Mouse (Mus musculus) liver, adult 2 months (tissue): ENCODE measurements at regions not wholly inside any gene's neighbourhood (a gene's known extent, or its start where the extent isn't known, plus 50 kb on each side); places are given as distances from the start of the nearest gene placed in this dataset.
A peak's percentile ranks its signal among the peaks of the same experiment; 100 is the strongest.

Source experiments
- DNase-seq: peaks from one replicate; pipeline ENCODE4 v3.0.0-alpha.2; 2011; ENCODE audit warnings: low read depth, low spot score; ENCODE audit errors: extremely low read depth
- H3K27ac ChIP-seq: fragments of 200-500 bp; replicated peaks from 2 replicates; pipeline ENCODE4 v1.5.1; 2012; ENCODE audit warnings: low read depth, mild to moderate bottlenecking, control low read depth, inconsistent platforms, low read length; ENCODE audit not compliant: insufficient read depth
- H3K27me3 ChIP-seq: fragments of 200-500 bp; 2 replicates; pipeline ENCODE4 v1.6.1; 2012; ENCODE audit warnings: mild to moderate bottlenecking, moderate library complexity, low read length, inconsistent platforms; ENCODE audit not compliant: control insufficient read depth, insufficient read depth
- H3K36me3 ChIP-seq: fragments of 200-500 bp; 2 replicates; pipeline ENCODE4 v1.6.1; 2012; ENCODE audit warnings: low read length, inconsistent platforms; ENCODE audit not compliant: control insufficient read depth, insufficient read depth
- H3K4me1 ChIP-seq: fragments of 200-500 bp; 2 replicates; pipeline ENCODE4 v1.6.1; 2011; ENCODE audit warnings: low read length; ENCODE audit not compliant: control insufficient read depth, insufficient read depth
- H3K4me3 ChIP-seq: fragments of 200-500 bp; 2 replicates; pipeline ENCODE4 v1.5.1; 2011; ENCODE audit warnings: low read depth, mild to moderate bottlenecking, control low read depth, low read length, moderate library complexity; ENCODE audit not compliant: insufficient read depth
- H3K79me2 ChIP-seq: fragments of 200-500 bp; 2 replicates; pipeline ENCODE4 v1.6.1; 2012; ENCODE audit warnings: inconsistent platforms, mild to moderate bottlenecking, low read length, moderate library complexity; ENCODE audit not compliant: control insufficient read depth, insufficient read depth
- H3K9ac ChIP-seq: fragments of 200-500 bp; 2 replicates; pipeline ENCODE4 v1.6.1; 2012; ENCODE audit warnings: low read depth, mild to moderate bottlenecking, control low read depth, inconsistent platforms, low read length
- CTCF ChIP-seq: fragments of 200-500 bp; IDR thresholded peaks from 2 replicates; pipeline ENCODE4 v1.5.1; 2011; ENCODE audit warnings: low read depth, low read length, control low read depth
- POLR2A ChIP-seq: fragments of 200-500 bp; IDR thresholded peaks from 2 replicates; pipeline ENCODE4 v1.6.1; 2011; ENCODE audit warnings: low read length, control low read depth; ENCODE audit not compliant: insufficient read depth; ENCODE audit errors: extremely low read depth
- WGBS: fragments of 180-500 bp; shearing (Covaris S2); methylation state at CpG from one replicate; pipeline ENCODE4 v1.1.7; 2018; 5-methylcytosine and 5-hydroxymethylcytosine counted together

DNA sequence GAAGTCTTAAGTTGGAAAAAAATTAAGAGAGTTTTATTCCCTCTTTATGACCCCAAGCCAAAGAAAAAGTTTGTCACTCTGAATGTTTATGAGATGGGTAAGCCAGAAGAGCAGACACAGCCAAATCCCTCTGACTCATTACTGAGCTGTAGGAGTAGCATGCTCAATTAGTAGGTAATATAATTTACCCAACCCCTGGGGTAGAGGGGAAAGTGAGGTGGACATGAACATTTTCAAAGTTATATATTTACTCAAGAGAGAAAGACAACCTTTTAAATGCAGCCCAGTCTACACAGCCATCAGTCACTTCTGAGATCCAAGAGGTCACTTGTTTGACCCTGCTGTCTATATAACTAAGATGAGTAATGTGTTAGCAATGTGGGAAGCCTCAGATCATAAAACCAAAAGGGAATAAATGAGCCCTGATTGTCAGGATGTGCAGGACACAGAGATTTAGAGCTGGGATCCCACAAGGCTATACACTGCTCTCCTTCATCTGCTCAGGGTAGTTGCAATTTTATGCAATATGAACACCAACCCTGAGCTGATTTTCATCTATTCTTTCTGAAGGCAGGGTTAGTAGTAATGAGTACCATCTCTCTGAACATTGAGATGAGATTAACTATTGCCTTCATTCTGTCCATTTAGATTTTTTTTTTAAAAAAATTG lies 114.7 kb upstream of the Ndp start:
- H3K4me3 ChIP-seq, result no peak overlapping the region
- DNase-seq, result no peak
- no peak overlapping the region for H3K27ac ChIP-seq
- TF ChIP-seq POLR2A (no peak), CTCF (no peak)
- H3K27me3 ChIP-seq, result no peaks in the 10 kb centered on the region
- H3K36me3 ChIP-seq, result no peaks in the 10 kb centered on the region
- no peaks in the 10 kb centered on the region for H3K79me2 ChIP-seq
- H3K9ac ChIP-seq, result no peak overlapping the region
- H3K4me1 ChIP-seq, result no peaks in the 10 kb centered on the region

DNA sequence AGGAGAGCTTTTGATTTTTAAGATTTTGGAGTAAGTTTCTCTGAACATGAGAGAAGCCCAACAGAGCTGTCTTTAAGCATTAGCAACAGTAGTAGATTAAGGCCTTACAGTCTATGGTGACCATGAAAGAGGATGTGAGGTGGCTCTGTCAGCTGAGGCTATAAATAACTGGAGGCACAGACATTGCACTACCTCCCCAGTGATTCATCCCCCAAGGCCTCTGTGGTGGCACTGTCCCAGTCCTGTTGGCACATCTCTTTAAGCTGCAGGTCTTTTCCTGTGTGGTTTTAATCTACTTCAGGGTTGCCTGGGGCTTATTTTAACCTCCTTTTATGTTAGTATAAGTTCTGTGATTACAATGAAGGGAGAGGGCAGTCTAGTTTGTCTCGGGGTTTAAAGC lies 106.2 kb upstream of the Ndp start:
- Histone ChIP-seq H3K27ac (no peak overlapping the region), H3K36me3 (no peaks in the 10 kb centered on the region), H3K9ac (no peak overlapping the region), H3K4me1 (no peaks in the 10 kb centered on the region), H3K79me2 (no peaks in the 10 kb centered on the region), H3K27me3 (no peaks in the 10 kb centered on the region), H3K4me3 (no peak overlapping the region)
- whole genome bisulfite sequencing, result 58% methylated on average over 1 of the region's 1 CpGs
- TF ChIP-seq CTCF (no peak), POLR2A (no peak)
- DNase-seq, result no peak

DNA sequence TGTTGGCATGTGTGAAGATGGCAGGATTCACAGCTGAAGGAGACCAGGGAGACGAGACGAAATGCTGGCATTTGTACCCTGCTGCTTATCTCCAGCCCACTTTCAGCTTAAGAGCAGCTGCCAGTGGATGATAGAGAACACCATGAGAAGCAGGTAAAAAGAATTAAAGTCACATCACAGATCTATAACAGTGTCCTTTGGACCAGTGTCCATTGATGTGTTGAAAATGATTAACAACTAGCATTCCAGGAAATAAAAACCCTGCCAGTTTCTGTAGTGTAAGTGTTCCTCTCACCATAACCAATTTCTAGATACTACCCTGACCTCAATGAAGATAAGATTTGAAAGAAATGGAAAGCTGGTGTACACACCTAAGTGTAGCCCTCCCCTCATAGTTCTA lies 97.6 kb upstream of the Ndp start:
- DNase-seq, result peak; percentile 71
- H3K4me3 ChIP-seq, result no peak overlapping the region
- H3K27ac ChIP-seq, result no peak overlapping the region
- no peaks in the 10 kb centered on the region for H3K36me3 ChIP-seq
- H3K9ac ChIP-seq, result no peak overlapping the region
- no peak for TF ChIP-seq CTCF
- no peak for TF ChIP-seq POLR2A
- H3K79me2 ChIP-seq, result no peaks in the 10 kb centered on the region
- WGBS, result 15% methylated on average over 2 of the region's 2 CpGs
- no peaks in the 10 kb centered on the region; the same call in 1 of the 2 replicates for H3K4me1 ChIP-seq
- H3K27me3 ChIP-seq, result no peaks in the 10 kb centered on the region

DNA sequence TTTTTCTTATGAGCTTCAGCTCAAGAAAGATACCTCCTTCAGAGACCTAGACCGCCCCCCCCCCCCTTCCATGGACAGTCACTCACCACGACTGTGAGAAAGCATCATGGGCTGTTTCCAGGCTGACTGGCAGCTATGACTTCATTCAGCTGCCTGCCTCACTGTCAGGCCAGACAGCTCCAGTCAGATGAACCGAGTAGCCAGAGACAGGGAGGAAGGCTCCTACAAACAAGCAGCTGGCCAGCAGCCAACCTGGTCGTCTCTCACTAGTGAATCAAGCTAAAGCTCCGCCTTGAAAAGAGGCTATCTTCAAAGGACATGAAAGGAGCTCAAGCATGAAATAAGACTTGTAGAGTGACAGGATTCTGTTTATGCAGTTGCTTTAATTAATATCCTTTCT lies 87.0 kb upstream of the Ndp start:
- Histone ChIP-seq H3K4me3 (no peak overlapping the region), H3K4me1 (no peaks in the 10 kb centered on the region), H3K79me2 (no peaks in the 10 kb centered on the region), H3K27me3 (no peaks in the 10 kb centered on the region), H3K27ac (no peak overlapping the region), H3K9ac (no peak overlapping the region), H3K36me3 (no peaks in the 10 kb centered on the region)
- TF ChIP-seq POLR2A (no peak), CTCF (no peak)
- WGBS, result 27% methylated on average over 5 of the region's 5 CpGs
- DNase-seq, result peak; percentile 2
